Mouse (Mus musculus): ENCODE measurements around the gene Ssmem1. TPM values are rescaled to one million over a fixed set of nuclear protein-coding genes. Genes with fewer than 3 reads are reported as not detected.

The Ssmem1 gene
- total RNA-seq, 2 experiments from 2014 or later = 0.70 to 1.1 TPM

GRCm38 (mm10) chr6:30563575-30563974 lies 53.9 kb downstream of the Ssmem1 start:
- no peak for DNase-seq (ENCODE audit: extremely low spot score in 1 of 2, low spot score in 2 of 2)
- intact Hi-C loops (cut with DNase I) = no loop called here
- no peak for TF ChIP-seq CTCF (IDR thresholded peaks at IDR 0.05)
- Histone ChIP-seq H3K27ac (no peak overlapping the region), H3K4me3 (no peak overlapping the region)

GRCm38 (mm10) chr6:30564051-30564450 lies 54.4 kb downstream of the Ssmem1 start:
- H3K4me3 ChIP-seq = no peak overlapping the region
- no peak overlapping the region for H3K27ac ChIP-seq
- no peak for TF ChIP-seq CTCF (IDR thresholded peaks at IDR 0.05)
- intact Hi-C loops (cut with DNase I) = no loop called here
- no peak for DNase-seq (ENCODE audit: extremely low spot score in 1 of 2, low spot score in 2 of 2)

- peak within 1 kb of the TSS; percentile 81 for H3K27ac ChIP-seq
- TF ChIP-seq CTCF (IDR thresholded peaks at IDR 0.05) = no peak
- H3K4me3 ChIP-seq = no peak within 1 kb of the TSS
Observed at GRCm38 (mm10) chr6:30568069-30568468, 58.4 kb downstream of the Ssmem1 start, which contains the start of gene Cpa4. Gene Cpa4, plus strand, starts transcription at chr6:30568369.

DNA sequence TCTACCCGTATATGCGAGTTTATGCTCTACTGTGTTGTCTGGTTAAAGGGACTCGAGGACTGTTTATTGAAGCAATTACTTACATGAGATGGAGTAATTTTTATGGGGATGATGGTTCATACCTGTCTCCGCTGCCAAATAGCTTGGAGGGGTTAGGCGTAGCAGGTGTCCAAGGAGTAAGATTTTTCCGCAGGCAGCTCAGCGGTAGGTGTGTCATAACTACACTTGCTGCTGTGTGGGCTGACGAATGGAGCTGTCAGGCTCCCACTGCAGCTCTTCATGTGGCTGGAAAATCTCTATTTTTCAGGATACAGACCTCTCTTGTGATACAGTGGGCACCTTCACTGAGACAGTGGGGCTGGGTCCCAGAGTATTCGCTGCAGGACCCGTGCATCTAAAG lies 59.7 kb downstream of the Ssmem1 start:
- H3K4me3 ChIP-seq = no peak overlapping the region
- TF ChIP-seq CTCF (IDR thresholded peaks at IDR 0.05) = no peak
- peak overlapping the region; percentile 81 for H3K27ac ChIP-seq
- peak in 1 of 2 experiments; percentile 45 for DNase-seq (ENCODE audit: extremely low spot score in 1 of 2, low spot score in 2 of 2)
- intact Hi-C loops (cut with DNase I) = no loop called here

More at GRCm38 (mm10) chr6:30568069-30568468, 58.4 kb downstream of the Ssmem1 start, which contains the start of gene Cpa4:
- intact Hi-C loops (cut with DNase I) = no loop called here
- DNase-seq (ENCODE audit: extremely low spot score in 1 of 2, low spot score in 2 of 2) = no peak

Other genes with a start within 250 kb of the Ssmem1 start
- gene Ube2h, start 205.3 kb upstream of the Ssmem1 start, total RNA-seq (2021) = 10 to 100 TPM; 90.5 to 92.1 TPM
- gene Zc3hc1, start 118.8 kb upstream of the Ssmem1 start, total RNA-seq (2021) = 10 to 100 TPM; 23.6 to 28.7 TPM
- gene Klhdc10, start 108.0 kb upstream of the Ssmem1 start, total RNA-seq (2021) = 10 to 100 TPM; 87.2 to 91.9 TPM
- 10 to 100 TPM; 18.3 to 21.7 TPM for gene Tmem209, start 66 bp upstream of the Ssmem1 start, total RNA-seq (2021)
- 1 to 10 TPM in 1 of 2 experiments, under 1 TPM in 1; 0.61 to 1.2 TPM for gene Cpa2, start 31.7 kb downstream of the Ssmem1 start, total RNA-seq (2021)
- gene Cpa4, start 58.5 kb downstream of the Ssmem1 start, total RNA-seq (2021) = under 1 TPM in 1 of 2 experiments, not detected in 1; 0.16 TPM
- not detected for gene Cpa5, start 101.2 kb downstream of the Ssmem1 start, total RNA-seq (2021)
- not detected for gene Cpa1, start 129.4 kb downstream of the Ssmem1 start, total RNA-seq (2021)
- 1 to 10 TPM; 6.5 to 9.2 TPM for gene Cep41, start 183.9 kb downstream of the Ssmem1 start, total RNA-seq (2021)
- gene Mest, start 213.7 kb downstream of the Ssmem1 start, total RNA-seq (2021) = 100 to 1,000 TPM in 1 of 2 experiments, 10 to 100 TPM in 1; 90.5 to 129 TPM